Mouse (Mus musculus) cerebellum, postnatal 14 days (tissue): Measurements from ENCODE around the gene Nop58.
"Not testable (repeated sequence)": the region's sequence is repeated elsewhere in the genome, so short reads cannot be mapped to it uniquely, and the experiment has no call there.

Source experiments
- DNase-seq, 2 experiments: peaks; one replicate each; pipeline ENCODE4 v3.0.0; 2021; ENCODE audit warnings: mixed read lengths in 2 of 2

The Nop58 gene

DNA sequence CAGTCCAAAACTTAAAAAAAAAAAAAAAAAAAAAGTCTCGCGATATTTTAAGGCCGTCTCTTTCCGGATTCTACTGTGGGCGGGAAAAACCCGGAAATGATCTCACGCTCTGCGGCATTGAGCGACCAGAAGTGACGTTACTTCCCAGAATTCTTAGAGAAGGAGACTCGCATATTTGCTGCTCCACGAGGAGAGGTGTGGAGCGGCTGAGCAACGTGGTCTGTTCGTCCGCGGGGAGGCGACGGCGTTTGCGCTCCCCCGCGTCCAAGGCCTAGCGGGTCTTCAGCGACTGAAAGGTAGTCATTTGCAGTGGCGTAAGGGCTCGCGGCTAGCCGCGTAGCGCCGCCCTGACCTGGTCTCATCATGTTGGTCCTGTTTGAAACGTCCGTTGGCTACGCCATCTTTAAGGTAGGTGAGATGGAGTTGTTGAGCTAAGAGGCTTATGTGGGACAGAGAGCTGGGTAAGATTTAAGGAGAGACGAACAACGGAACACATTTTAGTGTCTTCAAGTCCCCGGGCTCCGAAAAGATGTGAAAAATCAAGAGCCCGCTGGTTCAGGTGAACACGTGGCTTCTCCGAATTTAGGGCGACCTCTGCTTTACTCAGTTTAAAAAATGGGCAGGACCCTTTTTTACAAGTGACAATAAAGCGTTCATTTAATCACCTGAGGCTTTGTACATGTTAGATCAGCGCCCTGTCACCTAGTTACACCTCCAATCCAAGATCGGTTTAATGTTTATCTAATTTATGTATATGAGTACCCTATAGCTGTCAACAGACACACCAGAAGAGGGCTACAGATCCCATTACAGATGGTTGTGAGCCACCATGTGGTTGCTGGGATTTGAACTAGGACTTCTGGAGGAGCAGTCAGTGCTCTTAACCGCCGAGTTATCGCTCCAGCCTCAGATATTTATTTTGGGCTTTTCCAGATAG is at the start of gene Nop58:
TSS of gene Nop58 (plus strand) at position 153 of the 937 bp plus-strand sequence.
- DNase-seq, result peak; percentile 86 to 91

- no peak for DNase-seq
These were observed 48.4 kb upstream of the Nop58 start for GRCm38 (mm10) chr1:59636349-59636748.

DNA sequence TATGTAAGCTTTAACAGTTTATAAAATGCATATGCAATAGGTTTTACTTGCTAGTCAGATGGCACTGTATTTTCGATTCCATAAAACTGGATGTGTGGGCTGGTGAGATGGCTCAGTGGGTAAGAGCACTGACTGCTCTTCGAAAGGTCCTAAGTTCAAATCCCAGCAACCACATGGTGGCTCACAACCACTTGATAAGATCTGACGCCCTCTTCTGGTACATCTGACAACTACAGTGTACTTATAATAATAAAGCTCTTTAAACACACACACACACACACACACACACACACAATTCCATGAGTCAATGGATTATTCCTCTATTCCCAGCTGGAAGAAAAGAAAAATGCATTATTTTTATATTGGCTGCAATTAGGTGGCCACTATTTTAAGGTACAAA is 46.4 kb upstream of the Nop58 start:
- DNase-seq, result no peak

DNA sequence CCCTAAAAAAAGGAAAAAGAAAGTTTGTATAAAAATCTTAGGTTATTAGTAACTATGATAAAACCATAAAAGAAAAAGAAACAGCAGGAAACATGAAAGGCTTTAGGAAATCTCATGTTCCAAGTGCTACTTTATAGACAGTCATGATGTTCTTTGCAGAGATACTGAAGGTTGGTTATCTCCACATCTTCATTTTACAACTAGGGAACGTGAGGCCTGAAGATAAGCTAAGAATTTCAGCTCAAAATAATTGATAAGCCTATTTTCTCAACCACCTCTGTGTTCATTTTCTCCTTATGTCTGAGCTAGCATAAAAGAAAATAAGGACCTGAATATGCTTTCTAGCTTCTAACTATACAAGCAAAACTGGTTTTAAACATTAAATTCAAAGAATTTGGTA is 42.3 kb upstream of the Nop58 start:
- DNase-seq, result no peak

DNA sequence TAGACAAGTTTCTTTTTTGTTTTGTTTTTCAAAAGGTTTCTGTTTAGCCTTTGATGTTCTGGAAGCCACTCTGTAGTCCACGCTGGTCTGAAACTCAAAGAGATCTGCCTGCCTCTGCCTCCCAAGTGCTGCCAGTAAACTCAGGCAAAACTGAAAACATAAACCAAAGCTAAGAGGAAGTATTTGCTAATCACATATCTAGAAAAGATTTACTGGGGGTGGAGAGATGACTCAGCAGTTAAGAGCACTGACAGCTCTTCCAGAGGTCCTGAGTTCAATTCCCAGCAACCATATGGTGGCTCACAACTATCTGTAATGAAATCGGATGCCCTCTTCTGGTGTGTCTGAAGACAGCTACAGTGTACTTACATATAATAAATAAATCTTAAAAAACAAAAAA is 38.3 kb upstream of the Nop58 start:
- DNase-seq, result not testable (repeated sequence)

DNA sequence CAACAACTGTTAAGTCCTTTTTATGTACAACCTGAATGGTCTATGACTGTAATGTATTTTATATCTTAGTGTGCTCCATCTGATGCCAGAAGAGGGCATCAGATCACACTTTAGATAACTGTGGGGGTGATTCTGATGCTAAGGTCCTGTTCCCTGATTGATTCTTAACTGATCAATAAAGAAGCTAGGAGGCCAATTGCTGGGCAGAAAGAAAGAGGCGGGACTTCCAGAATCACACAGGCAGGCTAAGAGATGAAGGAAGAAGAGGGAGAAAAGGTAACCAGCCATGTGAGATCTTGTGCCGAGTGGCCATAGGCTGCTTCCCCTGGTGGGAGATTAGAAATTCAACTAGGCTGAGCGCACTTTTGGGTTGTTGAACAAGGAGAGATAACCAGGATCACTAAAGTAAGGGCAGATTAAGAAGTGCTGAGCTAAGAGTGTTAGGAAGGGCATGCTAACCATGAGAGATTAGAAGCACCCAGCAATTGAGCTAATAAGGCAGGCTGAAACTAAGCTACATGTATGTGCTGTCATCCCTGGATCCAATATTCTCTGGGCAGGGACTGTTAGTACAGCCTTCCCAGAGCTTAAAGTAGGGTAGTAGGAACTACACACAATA is 33.5 kb upstream of the Nop58 start:
- no peak for DNase-seq

DNA sequence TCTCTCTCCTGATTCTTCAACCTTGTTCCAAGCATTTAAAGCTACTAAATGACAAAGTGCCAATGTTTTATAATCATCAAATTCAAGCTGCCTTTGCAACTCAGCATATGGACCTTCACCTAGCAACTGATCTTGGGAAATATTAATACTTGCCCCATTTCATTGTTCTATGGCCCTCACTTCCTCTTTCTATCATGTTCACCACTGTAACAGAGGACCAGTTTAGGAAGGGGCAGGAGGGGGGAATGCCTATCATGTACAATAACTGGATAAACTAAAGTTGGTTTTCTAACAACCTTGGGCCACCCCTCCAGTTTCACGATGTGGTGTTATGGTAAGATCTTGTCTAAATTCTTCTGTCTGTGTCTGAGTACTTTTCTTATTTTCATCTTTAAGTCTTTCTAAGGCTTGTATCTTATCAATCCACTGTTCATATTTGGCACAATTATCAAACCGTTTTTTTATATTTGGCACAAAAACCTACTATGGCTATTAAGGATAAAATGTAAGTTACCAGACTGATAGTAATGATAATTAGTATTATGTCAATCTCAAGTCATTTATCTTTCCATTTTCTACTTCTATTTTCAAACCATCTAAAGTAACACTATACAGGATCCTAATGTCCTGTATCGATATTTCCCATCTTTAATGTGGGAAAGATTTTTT is 31.4 kb upstream of the Nop58 start:
- DNase-seq, result no peak

GRCm38 (mm10) chr1:59656244-59657171 is 28.3 kb upstream of the Nop58 start:
- no peak for DNase-seq

DNA sequence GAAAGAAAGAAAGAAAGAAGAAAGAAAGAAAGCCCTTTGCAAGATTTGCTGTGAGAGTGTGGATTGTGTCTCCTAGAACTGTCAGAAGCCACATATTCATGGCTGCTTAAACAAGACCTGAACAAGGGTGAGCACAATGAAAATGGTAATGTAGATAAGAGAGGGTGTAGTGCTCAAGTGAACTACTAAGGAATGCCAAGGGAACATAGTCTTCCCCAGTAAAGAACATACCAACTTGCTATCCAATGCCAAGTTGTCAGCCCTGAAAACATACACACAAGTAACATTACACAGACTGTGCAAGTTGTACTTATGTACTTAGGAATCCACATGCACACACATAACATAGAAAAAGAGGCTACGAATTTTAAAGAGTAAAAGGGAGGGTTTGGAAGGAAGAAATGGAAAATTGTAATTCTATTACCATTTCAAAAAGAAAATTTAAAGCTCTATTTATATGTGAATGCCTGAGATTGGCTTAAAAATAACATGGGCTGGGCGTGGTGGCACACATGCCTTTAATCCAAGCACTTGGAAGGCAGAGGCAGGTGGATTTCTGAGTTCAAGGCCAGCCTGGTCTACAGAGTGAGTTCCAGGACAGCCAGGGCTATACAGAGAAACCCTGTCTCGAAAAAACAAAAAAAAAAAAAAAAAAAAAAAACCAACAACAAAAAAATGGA is 21.2 kb upstream of the Nop58 start:
- no peak for DNase-seq

GRCm38 (mm10) chr1:59668871-59669270 is 15.9 kb upstream of the Nop58 start:
- DNase-seq, result no peak

- DNase-seq, result peak; percentile 41 to 49
These were observed 14.7 kb upstream of the Nop58 start for GRCm38 (mm10) chr1:59669962-59670630.

GRCm38 (mm10) chr1:59670641-59671168 is 14.1 kb upstream of the Nop58 start, which contains the start of gene Sumo1:
Sumo1 (minus strand) TSS chr1:59670834.
- peak; percentile 89 for DNase-seq

DNA sequence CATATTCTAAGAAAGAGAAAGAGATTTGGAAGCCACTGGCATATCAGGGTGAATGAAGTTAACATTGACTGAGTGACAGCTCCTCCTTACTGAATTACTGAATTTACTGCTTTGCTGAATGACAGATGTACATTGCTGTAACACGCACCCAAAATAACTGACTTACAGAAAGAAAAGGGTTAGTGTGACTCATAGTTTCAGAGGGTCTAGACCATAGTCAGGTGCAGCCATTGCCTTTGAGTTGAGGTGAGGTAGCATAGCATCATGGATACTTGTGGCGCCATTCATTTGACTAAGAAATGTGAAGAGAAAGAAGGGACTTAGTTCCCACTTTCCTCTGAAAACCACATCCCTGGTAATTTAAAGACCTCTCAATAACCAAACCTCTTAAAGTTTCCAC is 11.1 kb upstream of the Nop58 start:
- no peak for DNase-seq

DNA sequence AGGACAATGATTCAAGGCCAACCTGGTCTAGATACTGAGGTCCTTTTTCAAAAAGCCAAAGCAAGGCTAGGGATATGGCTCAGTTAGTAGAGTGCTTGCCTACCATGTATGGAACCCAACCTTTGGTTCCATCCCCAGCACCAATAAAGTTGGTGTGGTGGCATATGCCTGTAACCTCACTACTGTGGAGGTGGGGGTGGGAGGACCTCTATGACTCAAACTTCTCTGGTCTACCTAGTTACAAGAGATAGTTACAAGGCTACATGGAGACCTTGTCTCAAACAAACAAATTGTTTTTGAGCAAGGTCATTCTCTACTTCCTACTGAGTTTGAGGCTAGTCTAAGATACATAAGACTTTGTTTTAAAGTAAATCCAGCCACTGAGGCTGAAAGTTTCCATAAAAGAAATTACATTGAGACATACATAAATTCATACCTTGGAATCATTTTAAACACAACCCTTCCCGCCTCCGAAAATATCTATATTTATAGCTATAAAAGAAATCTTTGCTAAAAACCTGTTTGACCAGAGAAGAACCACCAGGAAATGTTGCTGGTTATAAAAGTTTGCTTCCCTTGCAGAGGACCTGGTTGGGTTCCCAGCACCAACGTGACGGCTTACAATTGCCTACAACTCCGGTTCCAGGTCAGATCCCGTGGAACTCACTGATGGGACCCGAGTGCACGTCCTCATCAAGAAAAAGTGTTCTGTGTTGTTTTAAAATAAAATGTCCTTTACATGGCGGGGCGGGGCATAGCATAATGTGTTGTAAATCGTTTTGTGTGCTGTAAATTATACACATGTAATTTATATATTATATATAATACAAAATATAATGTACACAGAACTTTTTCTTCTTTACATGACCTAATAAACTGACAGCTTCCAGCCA is 599 bp upstream of the Nop58 start:
- peak; percentile 39 to 41 for DNase-seq

DNA sequence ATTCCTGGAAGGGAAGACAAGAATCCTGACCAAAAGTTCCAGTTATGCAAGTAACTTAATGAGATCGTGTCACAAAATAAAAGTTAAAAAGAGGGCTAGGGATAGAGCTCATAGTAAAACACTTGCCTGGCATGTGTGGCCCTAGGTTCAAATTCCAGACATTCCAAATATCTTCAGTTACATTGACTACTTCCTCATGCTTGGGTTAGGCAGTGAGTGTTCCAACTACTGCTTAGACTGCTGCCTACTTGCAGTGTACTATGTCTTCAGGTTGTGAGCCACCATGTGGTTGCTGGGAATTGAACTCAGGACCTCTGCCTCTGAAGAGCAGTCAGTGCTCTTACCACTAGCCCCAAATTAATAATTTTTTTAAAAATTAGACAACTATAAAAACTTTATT is 2.7 kb downstream of the Nop58 start:
- DNase-seq, result no peak

GRCm38 (mm10) chr1:59690467-59690866 is 5.7 kb downstream of the Nop58 start:
- DNase-seq, result no peak

DNA sequence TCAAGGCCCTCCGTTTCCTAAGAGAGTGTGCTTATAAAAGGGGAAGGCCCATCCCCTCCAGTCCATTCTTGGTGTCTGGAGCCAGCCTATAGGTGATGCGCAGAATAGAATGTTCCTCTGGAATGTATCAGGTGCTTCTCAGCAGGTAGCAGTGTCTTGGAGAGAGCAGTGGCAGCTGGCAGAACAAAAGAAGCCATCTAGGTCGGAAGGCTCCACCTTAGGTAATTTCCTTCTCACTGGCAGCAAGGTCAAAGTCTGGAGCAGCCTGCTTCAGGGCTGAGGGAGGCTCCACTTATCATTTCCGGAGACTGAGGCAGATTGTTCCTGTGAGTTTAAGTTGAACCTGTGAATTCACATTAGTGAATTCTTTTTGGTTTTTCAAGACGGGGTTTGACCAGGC is 13.0 kb downstream of the Nop58 start:
- DNase-seq, result no peak

- no peak for DNase-seq
These were observed 13.4 kb downstream of the Nop58 start for GRCm38 (mm10) chr1:59698207-59698606.

DNA sequence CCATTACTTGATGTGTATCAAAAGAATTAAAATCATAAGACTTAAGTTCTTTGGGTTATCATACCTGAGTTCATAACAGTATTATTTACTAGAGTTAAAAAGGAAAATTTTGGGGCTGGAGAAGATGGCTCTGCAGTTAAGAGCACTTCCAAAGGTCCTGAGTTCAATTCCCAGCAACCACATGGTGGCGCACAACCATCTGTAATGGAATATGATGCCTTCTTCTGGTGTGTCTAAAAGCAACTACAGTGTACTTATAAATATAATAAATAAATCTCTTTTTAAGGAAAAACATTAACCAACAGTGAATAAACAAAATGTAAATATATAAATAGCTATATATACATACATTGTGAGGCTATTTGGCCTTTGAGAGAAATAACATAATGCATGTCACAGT is 17.0 kb downstream of the Nop58 start:
- peak in 1 of 2 experiments; percentile 24 for DNase-seq

- DNase-seq, result peak; percentile 35 to 38
These were observed 35.1 kb downstream of the Nop58 start for GRCm38 (mm10) chr1:59719900-59720299.
